Mouse (Mus musculus): ENCODE data around the gene Crip1. TPM values are rescaled to one million over a fixed set of nuclear protein-coding genes. Genes with fewer than 3 reads are reported as not detected.

Gene Crip1
- polyA plus RNA-seq, 2 experiments from 2014 or later: 784 to 1,045 TPM

- ATAC-seq: no peak
Measured at GRCm38 (mm10) chr12:113131601-113132000, 14.5 kb upstream of the Crip1 start.

DNA sequence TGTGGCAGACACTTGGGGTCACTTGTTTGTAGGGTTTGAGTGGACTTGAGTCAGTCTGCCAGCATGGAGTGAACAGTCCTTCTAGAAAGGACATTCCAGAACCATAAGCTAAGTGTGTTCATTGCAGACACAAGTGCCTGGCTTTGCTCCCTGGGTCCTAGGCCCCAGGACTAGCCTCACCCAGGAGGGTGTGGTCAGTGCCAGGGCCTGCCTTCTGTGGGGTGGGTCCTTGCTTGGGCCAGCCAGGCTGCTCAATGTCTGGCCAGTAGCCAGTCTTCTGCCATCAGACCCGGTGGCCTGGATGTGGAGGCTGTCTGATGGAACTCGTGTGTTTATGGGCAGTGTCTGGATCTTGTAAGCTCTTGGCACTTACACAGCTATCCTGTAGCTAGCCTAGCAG, 13.5 kb upstream of the Crip1 start:
- no peak for ATAC-seq

DNA sequence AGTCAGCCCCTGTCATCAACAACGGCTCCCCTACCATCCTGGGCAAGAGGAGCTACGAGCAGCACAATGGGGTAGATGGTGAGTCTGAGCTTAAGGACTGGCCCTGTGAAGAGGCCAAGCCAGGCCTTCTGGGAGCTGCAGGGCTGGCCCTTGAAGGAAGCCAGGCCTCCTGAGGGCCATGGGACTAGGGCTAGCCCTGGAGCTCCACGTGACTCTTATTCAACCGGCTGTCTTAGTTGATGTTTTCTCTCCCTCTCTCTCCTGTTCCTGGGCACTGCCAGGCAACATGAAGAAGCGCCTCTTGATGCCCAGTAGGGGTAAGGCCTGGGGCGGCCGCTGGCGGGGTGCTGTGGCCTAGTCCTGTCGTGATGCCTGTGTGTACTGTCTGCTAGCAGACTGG, 12.9 kb upstream of the Crip1 start:
- no peak for ATAC-seq

DNA sequence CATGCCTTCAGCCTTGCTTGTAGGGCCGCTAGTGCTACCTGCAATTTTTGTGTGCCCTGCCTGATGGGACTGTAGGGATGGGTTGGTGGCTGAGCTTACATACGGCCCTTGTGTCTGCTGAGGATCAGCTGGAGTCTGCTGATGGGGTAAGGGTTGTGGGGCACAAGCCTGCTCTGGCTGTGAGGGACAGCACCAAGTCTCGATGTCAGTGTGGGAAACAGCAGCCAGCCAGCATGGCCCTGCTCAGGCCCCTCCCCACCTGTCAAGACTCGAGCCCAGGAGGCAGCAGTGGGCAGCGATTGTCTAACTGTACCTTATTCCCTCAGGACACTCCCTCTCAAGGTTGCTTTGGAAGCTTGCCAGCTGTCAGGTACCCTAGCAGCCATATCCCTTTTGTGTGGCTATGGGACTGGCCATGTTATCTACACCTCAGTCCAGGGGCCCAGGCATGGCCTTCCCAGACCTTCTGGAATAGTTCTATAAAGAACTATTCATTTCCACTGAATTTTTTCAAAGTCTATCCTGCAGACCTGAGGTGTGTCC, 12.2 kb upstream of the Crip1 start:
- no peak for ATAC-seq

- ATAC-seq: no peak
Measured at GRCm38 (mm10) chr12:113134502-113134901, 11.6 kb upstream of the Crip1 start.

DNA sequence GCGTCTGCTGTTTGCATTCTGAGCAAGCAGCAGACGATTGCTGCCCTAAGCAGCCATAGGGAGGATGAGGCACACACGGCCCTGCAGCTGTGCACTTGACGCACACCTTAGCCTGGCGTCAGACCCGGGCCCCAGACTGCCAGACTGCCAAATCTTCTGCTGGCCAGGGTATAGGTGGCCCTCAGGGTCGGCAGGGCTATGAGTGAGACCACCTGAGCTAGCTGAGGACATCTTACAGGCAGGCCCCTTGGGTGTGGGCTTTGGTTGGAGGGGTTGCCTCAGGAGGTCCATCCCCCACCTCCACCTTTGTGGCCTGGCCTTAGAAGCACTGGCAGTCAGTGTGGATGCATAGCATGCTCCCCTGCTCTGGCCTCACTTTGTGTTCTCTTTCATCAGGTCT, 10.7 kb upstream of the Crip1 start:
- ATAC-seq: no peak

DNA sequence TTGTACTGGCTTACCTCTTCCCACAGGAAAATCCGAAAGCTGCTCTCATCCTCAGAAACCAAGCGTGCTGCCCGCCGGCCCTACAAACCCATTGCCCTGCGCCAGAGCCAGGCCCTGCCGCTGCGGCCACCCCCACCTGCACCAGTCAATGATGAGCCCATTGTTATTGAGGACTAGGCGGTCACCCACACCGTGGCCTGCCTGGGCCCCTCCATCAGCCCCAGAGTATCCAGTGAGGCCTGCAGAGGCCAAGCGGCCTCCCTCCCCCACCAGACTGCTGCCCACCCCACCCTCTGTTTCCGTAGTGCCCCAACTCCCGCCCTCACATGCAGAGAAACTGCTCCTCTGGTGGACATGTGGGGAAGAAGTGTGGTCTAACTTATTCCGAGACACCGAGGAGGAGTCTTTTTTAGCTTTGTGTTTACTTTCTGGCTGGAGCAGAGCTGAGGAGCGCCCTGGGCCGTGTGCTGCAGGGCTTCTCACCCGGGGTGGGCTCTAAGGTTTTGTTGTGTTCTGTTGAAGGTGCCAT, 9.6 kb upstream of the Crip1 start:
- no peak for ATAC-seq

- no peak for ATAC-seq
Measured at GRCm38 (mm10) chr12:113137260-113138213, 8.6 kb upstream of the Crip1 start.

DNA sequence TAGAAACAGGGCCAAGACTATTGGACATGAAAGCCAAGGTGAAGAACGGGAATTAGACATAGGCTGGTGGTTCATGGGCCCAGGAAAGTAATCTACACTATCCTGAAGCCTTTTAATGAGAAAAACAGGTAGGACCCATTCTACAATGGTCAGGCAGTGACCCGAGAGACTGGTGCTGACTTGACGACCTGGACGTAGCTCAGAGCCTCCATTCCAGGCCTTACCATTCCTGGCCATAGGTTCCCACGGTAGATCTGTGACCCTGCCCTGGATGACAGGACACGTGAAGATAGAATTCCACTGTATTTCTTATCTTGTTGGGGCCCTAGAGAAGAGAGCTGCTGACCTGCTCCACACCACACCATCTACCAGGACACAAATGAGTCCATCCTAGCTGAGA, 7.8 kb upstream of the Crip1 start:
- ATAC-seq: no peak

- ATAC-seq: no peak
Measured at GRCm38 (mm10) chr12:113138901-113139864, 6.9 kb upstream of the Crip1 start.

DNA sequence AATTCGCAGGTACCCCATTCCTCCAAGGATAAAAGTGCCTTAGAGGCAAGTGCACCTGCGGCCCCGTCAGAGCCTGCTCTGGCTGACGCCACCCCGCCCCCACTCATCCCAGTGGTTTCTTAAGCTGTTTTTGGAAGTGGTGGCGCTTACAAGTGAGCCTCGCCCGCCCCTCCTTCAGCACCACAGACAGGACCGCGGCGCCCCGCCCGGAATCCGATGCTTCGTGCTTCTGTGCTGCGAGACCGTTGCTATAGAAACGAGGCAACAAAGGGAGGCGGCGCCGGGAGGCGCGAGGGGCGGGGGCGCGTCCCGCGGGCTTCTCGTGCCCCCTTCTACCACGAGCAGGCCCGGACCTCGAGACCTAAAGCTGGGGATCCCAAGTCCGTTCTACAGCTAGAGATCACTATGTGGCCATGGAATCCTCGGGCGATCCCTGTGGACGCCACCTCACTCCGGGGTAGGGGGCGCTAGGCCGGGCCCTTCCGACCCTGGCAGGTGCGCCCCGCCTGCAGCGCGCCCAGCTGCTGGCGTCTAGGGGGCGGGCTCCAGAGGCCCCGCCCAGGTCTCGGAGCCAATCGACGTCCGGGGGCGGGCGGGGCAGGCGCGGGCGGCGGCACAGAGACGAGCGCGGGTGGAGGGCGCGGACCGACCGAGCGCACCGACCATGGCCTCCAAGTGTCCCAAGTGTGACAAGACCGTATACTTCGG, 6.1 kb upstream of the Crip1 start, which contains the start of gene Crip2:
Gene Crip2 (plus strand): TSS at position 329 of the 708 bp plus-strand sequence.
- peak; percentile 86 for ATAC-seq

DNA sequence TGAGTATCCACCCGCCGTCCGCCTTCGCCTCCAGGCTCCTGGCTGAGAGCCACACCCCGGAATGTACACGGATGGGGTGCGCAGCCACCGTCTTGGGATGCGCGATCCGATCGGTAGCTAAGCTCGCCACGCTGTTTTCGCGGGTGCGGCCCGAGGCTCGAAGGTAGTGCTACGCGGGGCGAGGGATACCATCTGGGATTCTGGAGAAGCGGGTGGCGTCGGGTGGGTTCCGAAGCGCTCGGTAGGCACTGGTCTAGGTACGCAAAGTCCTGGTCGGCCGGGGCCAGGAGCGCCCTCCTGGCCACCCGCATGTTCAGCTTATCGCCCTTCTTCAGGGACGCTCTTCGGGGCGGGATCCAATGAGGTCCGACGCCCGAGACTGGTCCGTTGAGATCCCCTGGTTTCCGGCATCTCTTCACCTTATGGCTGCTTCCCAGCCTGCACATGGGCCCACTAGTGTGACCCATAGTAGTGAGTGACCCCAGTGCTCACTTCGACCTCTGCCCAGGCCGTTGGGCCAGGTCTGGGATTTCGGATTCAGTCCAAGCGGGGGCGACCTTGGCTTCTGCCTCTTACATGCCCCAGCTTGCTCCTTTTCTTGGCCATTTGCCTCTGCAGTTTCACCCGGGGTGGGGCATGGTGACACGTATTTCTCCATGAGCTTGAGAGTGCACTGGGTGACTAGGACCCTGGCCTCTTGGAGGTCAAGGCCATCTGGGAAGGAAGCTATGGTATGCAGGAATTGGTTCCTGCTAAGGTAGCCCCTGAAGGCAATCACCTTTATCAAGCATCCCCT, 5.3 kb upstream of the Crip1 start:
- peak; percentile 21 for ATAC-seq

GRCm38 (mm10) chr12:113141531-113141973, 4.6 kb upstream of the Crip1 start:
- no peak for ATAC-seq

GRCm38 (mm10) chr12:113142021-113142975, 3.8 kb upstream of the Crip1 start:
- ATAC-seq: no peak

DNA sequence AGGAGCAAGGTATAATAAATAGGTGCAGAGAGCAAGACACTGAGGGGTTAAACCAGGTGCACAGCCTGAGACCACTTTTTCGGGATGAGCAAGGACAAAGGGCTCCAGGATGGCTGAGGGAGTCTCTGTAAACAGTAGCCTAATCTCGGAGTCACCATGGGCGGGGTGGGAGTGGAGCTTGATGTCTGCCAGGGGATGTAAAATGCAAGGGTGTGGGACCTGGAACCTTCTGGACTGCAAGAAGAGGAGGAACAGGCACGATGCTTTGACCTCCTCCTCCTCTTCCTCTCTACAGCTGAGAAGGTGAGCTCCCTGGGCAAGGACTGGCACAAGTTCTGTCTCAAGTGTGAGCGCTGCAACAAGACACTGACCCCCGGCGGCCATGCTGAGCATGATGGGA, 3.0 kb upstream of the Crip1 start:
- ATAC-seq: no peak

GRCm38 (mm10) chr12:113144001-113144756, 1.9 kb upstream of the Crip1 start:
- no peak for ATAC-seq

DNA sequence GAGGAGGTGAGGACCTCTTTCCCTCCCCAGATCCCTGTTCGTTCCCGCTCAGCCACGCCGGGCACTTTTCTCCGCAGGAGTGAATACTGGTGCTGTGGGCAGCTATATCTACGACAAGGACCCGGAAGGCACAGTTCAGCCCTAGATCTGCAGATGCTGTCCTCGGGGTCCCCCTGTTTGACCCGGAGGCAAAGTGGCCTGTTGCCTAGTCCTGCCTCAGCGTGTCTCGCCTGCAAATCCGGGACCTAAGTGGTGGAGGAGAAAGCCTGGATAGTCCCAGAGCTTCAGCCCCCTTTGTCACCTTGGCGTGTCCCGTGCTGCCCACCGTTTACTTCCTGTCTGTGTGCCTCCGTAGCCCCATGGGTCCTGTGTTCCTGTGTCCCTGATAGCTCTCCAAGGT, 1.2 kb upstream of the Crip1 start:
- no peak for ATAC-seq

GRCm38 (mm10) chr12:113145591-113145990, 525 bp upstream of the Crip1 start:
- no peak for ATAC-seq

DNA sequence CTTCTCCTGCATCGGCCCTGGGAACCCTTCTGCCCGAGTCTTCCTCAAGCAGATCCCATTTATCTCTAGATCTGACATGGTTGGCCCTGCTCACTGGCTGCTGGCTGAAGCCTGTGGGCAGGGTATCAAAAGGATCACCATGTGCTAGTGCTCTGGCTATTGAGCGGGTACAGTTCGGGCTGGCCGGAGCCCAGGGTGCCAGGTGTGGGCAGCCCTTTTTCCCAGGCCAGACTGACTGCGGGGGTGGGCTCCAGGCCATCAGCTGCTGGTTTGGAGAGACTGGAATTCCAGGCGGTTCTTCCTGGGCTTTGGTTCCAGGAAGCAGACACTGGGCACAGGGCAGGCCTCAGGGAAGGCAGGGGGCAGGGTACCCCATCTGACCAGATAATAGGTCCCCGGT, 1.4 kb downstream of the Crip1 start:
- ATAC-seq: no peak

Data from CD4-positive, CD25-positive, alpha-beta regulatory T cell, adult 4 months (primary cell).